Mouse (Mus musculus) stomach, embryonic 16.5 days (tissue): ENCODE results near the gene Btbd7. TPM values are rescaled to one million over a fixed set of nuclear protein-coding genes. Genes with fewer than 3 reads are reported as not detected.

Experiments
- ATAC-seq: fragments of 200-750 bp; cut with Nextera tagmentation; 2 replicates; pipeline ENCODE4 v1.8.0; 2017; ENCODE audit warnings: moderate number of reproducible peaks, moderate TSS enrichment; ENCODE audit not compliant: insufficient read depth, low FRiP score
- H3K27ac ChIP-seq: fragments of 300-500 bp; sonication (generic); 2 replicates; pipeline ENCODE4 v1.5.1; 2014; ENCODE audit warnings: low read length
- H3K27me3 ChIP-seq: fragments of 300-500 bp; sonication (generic); 2 replicates; pipeline ENCODE4 v1.6.1; 2014; ENCODE audit warnings: low read length, control low read depth, mixed read lengths; ENCODE audit not compliant: control insufficient read depth, insufficient read depth
- H3K36me3 ChIP-seq: fragments of 300-500 bp; sonication (generic); 2 replicates; pipeline ENCODE4 v1.6.1; 2014; ENCODE audit warnings: low read length; ENCODE audit not compliant: control insufficient read depth, insufficient read depth
- H3K4me1 ChIP-seq: fragments of 300-500 bp; sonication (generic); 2 replicates; pipeline ENCODE4 v1.6.1; 2014; ENCODE audit warnings: low read length, control low read depth, mixed read lengths; ENCODE audit not compliant: control insufficient read depth, insufficient read depth
- H3K4me2 ChIP-seq: fragments of 300-500 bp; sonication (generic); 2 replicates; pipeline ENCODE4 v1.6.1; 2014; ENCODE audit warnings: low read depth, low read length, mixed read lengths
- H3K4me3 ChIP-seq: fragments of 300-500 bp; sonication (generic); replicated peaks from 2 replicates; pipeline ENCODE4 v1.5.1; 2014; ENCODE audit warnings: mild to moderate bottlenecking, low read length
- H3K9ac ChIP-seq: fragments of 300-500 bp; sonication (generic); 2 replicates; pipeline ENCODE4 v1.6.1; 2014; ENCODE audit warnings: low read length
- H3K9me3 ChIP-seq: fragments of 300-500 bp; sonication (generic); replicated peaks from 2 replicates; pipeline ENCODE4 v1.6.1; 2016; ENCODE audit warnings: low read length, control low read depth; ENCODE audit not compliant: control insufficient read depth
- WGBS: fragments of 180-500 bp; shearing (Covaris S2); extraction: QIAGEN DNeasy Blood & Tissue Kit; methylation state at CpG from one replicate; pipeline ENCODE4 v1.1.7; 2014; 5-methylcytosine and 5-hydroxymethylcytosine counted together
- polyA plus RNA-seq: library from polyadenylated mRNA; unstranded; fragments of >200 nt; fragmentation: Nextera tagmentation; extraction: Ambion mirVana; gene quantifications from 2 replicates; pipeline ENCODE4 v1.2.1, GENCODE M21; 2015

The Btbd7 gene
- polyA plus RNA-seq = 15.0 and 16.6 TPM in 2 replicates

DNA sequence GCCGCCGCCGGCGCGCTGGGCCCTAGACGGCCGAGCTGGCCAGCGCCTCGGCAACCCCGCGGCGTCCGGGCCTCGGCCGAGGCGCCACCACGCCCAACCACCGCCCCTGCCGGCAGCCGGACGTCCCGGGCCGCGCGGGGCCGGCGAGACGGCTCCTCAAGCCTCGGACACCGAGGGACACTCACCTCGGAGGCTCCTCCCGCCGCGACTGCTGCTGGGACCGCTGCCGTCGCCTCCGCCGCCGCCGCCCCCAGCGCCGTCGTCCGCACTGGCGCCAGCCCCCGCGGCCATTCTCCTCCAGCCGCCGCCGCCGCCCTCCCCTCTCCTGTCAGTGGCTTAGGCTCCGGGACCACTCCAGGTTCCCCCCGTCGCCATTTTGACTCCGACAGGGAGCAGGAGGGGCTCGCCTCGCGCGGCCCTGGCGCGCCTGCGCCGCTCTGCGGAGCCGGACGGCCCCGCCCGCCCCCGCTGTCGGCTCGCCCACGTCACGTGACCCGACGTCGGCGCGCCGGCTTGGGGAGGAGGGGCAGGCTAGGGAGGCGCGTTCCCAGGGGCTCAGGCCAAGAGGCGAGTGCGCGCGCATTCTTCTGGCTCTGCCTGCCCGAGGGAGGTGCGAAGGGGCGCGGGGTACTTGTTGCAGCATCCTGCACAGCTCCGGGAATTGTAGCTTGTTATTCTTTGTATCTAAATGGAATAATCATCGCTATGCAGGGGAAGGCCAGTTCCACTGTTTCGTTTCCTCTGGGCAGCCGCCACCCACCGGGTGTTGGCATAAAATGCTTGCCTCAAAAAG lies at the start of gene Btbd7:
Btbd7 (minus strand) TSS at position 441 of the 793 bp plus-strand sequence.
- WGBS = under 1% methylated on average over 80 of the region's 95 CpGs
- Histone ChIP-seq H3K9ac (peak within 1 kb of the TSS; percentile 96), H3K4me1 (peaks cover 23% of the 10 kb centered on the region), H3K36me3 (no peaks in the 10 kb centered on the region), H3K9me3 (no peaks in the 10 kb centered on the region), H3K4me3 (peak within 1 kb of the TSS; percentile 89), H3K27ac (peak within 1 kb of the TSS; percentile 96), H3K4me2 (peak within 1 kb of the TSS; percentile 73), H3K27me3 (no peaks in the 10 kb centered on the region)
- peak; percentile 95 for ATAC-seq

DNA sequence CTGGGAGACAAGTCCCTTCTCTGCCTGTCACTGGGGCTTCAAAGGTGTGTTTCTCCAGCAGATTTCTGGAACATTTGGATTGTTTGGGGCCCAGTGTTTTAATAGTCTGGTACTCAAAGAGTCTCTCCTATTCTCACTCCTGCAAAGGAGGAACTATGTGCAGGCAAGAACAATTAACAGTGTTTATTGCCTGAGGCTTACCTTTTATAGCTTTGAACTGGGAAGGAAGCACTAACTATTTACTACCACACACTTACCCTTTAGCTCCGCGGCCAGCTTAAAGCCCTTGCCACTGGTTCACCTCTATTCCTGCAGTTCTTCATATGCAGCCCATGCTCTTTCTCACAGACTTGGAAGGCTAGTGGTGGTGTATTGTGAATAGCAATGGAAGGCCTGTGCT lies 37.8 kb upstream of the Btbd7 start:
- Histone ChIP-seq H3K27ac (no peak overlapping the region), H3K9ac (no peak overlapping the region), H3K4me3 (no peak overlapping the region), H3K27me3 (no peaks in the 10 kb centered on the region), H3K36me3 (no peaks in the 10 kb centered on the region), H3K9me3 (no peaks in the 10 kb centered on the region), H3K4me2 (no peak overlapping the region), H3K4me1 (no peaks in the 10 kb centered on the region)
- 96% methylated on average over 2 of the region's 2 CpGs for WGBS
- no peak for ATAC-seq

DNA sequence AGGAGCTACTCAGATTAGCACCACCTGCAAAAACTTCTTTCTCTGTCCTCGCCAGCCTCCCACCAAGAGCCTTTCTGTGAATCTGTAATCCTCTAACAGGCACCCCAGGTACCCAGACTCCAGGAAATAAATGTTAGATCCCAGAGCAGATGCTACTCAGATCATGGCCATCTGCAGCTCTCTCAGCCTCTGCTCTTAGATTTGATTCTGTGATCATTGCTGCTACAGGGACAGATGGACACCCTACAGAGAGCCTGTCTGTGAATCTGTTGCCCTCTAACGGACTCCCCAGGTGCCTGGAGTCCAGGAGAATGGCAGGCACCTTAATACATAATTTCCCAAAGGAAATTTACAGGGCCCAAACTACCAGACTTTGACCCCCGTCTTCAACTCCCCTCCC lies 29.9 kb upstream of the Btbd7 start:
- H3K36me3 ChIP-seq = no peaks in the 10 kb centered on the region
- no peak overlapping the region for H3K9ac ChIP-seq
- H3K4me2 ChIP-seq = no peak overlapping the region
- ATAC-seq = no peak
- no peak overlapping the region for H3K27ac ChIP-seq
- no peak overlapping the region for H3K4me3 ChIP-seq
- WGBS = 41% methylated on average over 3 of the region's 3 CpGs
- no peaks in the 10 kb centered on the region for H3K4me1 ChIP-seq
- no peaks in the 10 kb centered on the region for H3K27me3 ChIP-seq
- no peaks in the 10 kb centered on the region for H3K9me3 ChIP-seq

DNA sequence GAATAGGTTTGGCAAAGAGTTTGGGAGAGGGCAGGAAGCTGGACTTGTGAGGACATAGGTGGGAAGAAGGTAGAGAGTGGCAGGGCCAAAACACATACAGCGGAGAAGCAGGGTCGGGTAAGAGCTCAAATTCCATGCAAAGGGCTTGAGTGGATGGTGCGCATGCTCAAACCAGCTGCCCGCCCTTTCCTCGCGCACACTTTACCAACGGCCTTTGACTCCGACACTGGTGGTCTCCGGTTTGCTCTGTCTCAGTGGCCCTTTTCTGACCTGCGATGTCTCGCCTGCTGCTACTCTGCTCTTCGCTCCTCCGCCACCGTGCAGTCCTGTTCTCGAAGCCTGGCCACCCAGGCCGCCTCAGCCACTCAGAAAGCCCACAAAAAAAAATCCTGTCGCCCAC lies 20.8 kb upstream of the Btbd7 start, which contains the start of gene Cox8c:
Cox8c (plus strand) TSS at position 226 of the 400 bp plus-strand sequence.
- no peak within 1 kb of the TSS for H3K9ac ChIP-seq
- H3K36me3 ChIP-seq = no peaks in the 10 kb centered on the region
- H3K9me3 ChIP-seq = no peaks in the 10 kb centered on the region
- no peak for ATAC-seq
- no peaks in the 10 kb centered on the region for H3K27me3 ChIP-seq
- WGBS = 89% methylated on average over 17 of the region's 17 CpGs
- no peak within 1 kb of the TSS for H3K27ac ChIP-seq
- no peak within 1 kb of the TSS for H3K4me2 ChIP-seq
- H3K4me1 ChIP-seq = no peaks in the 10 kb centered on the region
- H3K4me3 ChIP-seq = no peak within 1 kb of the TSS

DNA sequence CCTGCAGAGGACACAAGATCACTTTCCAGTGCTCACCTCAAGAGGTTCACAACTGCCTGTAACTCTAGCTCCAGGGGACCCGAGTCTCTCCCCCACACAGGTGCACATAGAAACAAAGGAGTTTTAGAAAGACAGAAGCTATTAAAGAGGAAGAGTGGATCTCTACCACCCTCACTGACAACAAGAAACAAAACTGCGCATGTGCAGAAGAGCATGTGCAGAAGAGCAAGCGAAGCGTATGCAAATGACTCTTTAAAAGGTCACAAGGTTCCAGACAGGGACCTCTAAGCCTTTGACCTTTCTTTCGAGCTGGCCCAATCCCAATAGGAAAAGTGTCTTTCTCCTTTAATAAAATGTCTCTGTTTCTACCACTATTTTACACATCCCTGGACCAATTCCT lies 10.3 kb upstream of the Btbd7 start:
- no peak for ATAC-seq
- Histone ChIP-seq H3K4me1 (no peaks in the 10 kb centered on the region), H3K4me3 (no peak overlapping the region), H3K4me2 (no peak overlapping the region), H3K9me3 (no peaks in the 10 kb centered on the region; the same call in 1 of the 2 replicates), H3K36me3 (no peaks in the 10 kb centered on the region), H3K9ac (no peak overlapping the region), H3K27ac (no peak overlapping the region), H3K27me3 (no peaks in the 10 kb centered on the region)
- 58% methylated on average over 5 of the region's 5 CpGs for WGBS

DNA sequence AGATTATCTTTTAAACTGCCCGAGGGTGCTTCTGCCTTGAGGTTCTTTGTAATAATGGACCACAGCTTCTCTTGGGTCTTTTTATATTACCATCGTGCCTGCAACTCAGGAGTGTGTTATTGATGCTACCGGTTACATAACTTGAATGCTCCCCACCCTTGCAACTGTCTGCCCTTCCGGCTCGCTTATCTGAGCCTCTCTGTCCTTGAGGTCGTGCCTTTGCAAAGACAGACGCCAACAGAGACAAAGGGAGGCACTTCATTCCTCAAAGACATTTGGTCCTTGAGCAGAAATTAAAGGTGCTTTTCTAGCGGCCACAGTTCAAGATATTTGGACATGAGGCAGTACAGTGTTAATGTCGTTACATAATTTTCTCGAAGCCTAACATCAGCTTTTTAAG lies 9.1 kb upstream of the Btbd7 start:
- no peak overlapping the region for H3K4me3 ChIP-seq
- WGBS = 62% methylated on average over 10 of the region's 10 CpGs
- H3K4me1 ChIP-seq = no peaks in the 10 kb centered on the region
- H3K27me3 ChIP-seq = no peaks in the 10 kb centered on the region
- no peak overlapping the region for H3K4me2 ChIP-seq
- ATAC-seq = no peak
- H3K36me3 ChIP-seq = no peaks in the 10 kb centered on the region
- no peak overlapping the region for H3K27ac ChIP-seq
- no peaks in the 10 kb centered on the region; the same call in 1 of the 2 replicates for H3K9me3 ChIP-seq
- H3K9ac ChIP-seq = no peak overlapping the region

DNA sequence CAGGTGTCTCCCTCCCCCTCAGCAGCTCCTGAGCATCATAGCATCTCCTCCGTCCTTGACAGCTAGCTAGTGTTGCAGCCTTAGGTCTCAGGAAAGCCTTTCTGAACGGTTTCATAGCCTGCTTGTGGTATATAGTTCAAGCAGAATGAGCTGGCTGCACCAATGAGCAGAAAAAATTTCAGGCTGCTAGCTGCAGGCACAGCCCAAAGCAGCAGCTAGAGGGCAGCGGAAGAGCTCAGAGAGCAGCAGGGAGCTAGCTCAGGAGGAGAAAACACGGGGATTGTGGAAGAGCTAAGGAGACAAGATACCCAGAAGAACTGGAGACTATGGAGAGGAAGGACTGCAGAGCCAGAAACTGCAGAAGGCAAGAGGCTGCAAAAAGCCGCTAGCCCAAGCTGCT lies 7.5 kb upstream of the Btbd7 start:
- Histone ChIP-seq H3K9ac (no peak overlapping the region), H3K9me3 (no peaks in the 10 kb centered on the region), H3K4me1 (no peaks in the 10 kb centered on the region), H3K27ac (no peak overlapping the region), H3K27me3 (no peaks in the 10 kb centered on the region), H3K4me3 (no peak overlapping the region), H3K4me2 (no peak overlapping the region), H3K36me3 (no peaks in the 10 kb centered on the region)
- 18% methylated on average over 5 of the region's 5 CpGs for WGBS
- no peak for ATAC-seq

DNA sequence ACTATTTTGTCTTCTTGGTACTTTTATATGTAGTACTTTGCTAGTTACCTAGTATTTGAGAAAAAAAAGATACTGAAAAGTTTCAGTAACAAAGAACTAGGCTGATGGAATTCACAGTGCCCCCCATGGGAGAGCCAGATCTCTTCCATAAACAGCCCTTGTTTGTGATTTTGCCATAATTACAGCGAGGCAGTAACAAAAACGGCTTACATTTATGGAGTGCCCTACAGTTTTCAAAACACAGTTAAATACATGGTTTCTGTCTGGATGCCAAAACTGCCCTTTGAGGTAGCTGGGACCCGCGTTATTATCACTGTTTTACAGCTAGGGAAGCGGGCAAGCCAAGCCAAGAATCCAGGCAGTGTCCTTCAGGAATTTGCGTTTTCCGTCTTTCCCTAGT lies 630 bp upstream of the Btbd7 start:
- no peaks in the 10 kb centered on the region for H3K27me3 ChIP-seq
- ATAC-seq = no peak
- H3K9ac ChIP-seq = peak overlapping the region; percentile 74; the same call in 1 of the 2 replicates
- peaks cover 23% of the 10 kb centered on the region for H3K4me1 ChIP-seq
- H3K4me3 ChIP-seq = peak overlapping the region; percentile 89
- peak overlapping the region; percentile 65 for H3K4me2 ChIP-seq
- H3K9me3 ChIP-seq = no peaks in the 10 kb centered on the region
- no peaks in the 10 kb centered on the region for H3K36me3 ChIP-seq
- WGBS = 30% methylated on average over 7 of the region's 7 CpGs
- peak overlapping the region; percentile 34; the same call in 1 of the 2 replicates for H3K27ac ChIP-seq

DNA sequence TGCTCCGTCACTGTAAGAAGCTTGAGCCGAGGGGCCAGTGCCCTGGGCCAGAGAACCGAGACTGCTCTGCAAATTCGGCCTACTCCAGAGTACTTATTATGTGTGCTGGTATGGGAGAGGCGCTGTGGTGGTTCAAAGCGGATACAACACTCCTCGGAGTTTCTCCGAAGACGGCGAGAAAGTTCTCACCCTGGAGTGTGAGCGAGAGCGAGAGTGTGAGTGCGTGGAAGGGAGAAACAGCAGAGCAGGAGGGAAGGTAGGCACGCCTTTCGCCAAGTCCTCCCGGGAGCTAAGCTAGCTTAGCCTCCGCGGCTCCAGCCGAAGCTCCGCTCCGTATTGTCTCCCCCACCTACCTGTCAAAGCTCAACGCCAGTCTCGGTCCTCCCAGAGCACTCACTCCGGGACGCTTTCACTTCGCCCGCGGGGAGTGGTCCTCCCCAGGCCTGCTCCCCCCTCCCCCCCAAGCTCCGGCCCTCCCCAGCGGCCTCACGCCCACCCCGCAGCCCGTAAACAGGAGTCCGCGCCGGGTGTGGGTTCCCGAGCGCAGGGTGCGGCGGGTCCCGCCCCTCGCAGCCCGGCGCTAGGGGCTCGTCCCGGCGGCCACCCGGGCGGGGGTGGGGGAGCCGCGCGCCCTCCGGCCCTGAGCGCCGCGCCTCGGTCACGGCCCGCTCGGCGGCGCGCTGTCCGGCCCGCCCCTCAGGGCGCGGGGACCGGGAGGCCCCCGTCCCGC lies 805 bp downstream of the Btbd7 start:
- Histone ChIP-seq H3K4me2 (peak overlapping the region; percentile 73), H3K36me3 (no peaks in the 10 kb centered on the region), H3K27me3 (no peaks in the 10 kb centered on the region), H3K4me3 (peak overlapping the region; percentile 89), H3K9me3 (no peaks in the 10 kb centered on the region), H3K9ac (peak overlapping the region; percentile 96), H3K4me1 (peaks cover 23% of the 10 kb centered on the region), H3K27ac (peak overlapping the region; percentile 96)
- WGBS = 1% methylated on average over 69 of the region's 70 CpGs
- peak; percentile 82 for ATAC-seq
